Mouse (Mus musculus) Muller cell, postnatal 12 days (primary cell): ENCODE measurements around the gene Slc41a2.

Source experiments
- DNase-seq: peaks from one replicate; pipeline ENCODE4 v3.0.0-alpha.2; 2015; ENCODE audit errors: inconsistent ontology term

Gene Slc41a2

DNA sequence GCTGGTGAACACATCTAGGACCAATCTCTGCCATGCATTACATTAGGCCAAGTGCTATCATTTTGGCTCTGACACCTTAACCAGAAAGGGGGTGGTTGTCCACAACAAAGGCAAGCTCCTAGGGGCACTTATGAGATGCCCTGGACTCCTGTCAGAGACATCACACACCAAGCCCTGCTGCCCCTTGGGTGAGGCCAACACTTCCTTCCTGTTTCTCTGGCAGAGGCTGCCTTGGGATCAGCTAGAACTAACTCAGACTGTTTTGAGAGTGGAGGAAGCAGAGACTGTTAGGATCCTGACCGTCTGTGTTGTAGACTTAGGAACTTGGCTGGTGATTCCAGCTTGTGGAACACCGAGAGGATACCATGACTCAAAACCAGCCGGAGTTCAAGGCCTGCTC, 103.7 kb downstream of the Slc41a2 start:
- no peak for DNase-seq

DNA sequence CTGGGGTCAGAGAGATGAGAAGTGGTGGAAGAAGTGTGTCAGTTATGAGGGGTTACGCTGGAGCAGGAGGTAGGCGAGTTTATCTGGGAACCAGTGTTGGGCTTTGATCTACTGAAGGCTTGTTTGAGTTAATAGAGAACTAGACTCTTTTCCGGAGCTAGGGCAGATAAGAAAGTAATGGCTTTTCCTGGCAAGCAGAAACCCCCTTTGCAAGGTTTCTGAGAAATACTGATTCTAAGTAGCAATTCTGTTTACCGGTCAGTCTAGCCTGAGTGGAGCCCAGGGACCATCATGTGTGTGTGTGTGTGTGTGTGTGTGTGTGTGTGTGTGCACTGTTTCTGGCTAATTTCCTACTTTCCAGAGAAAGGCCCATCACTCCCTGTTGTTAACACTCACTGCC, 109.1 kb downstream of the Slc41a2 start:
- no peak for DNase-seq

DNA sequence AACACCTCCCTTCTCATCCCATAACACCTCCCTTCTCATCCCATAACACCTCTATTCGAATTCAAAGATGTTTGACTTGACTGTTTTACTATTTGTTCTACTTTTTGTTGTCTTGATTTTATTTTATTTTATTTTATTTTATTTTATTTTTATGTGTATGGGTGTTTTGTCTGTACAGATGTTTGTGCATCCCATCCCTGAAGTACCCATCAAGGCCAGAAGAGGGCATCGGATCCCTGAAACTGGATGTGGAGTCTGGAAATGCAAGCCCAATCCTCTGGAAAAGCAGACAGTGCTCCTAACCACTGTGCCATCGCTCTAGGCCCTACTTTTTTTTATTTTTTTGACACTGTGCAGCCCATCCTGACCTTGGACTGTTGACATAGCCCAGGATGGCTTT, 112.7 kb downstream of the Slc41a2 start:
- DNase-seq = no peak

- no peak for DNase-seq
These were observed 116.8 kb downstream of the Slc41a2 start for GRCm38 (mm10) chr10:83220847-83221246.

GRCm38 (mm10) chr10:83220217-83220616, 117.5 kb downstream of the Slc41a2 start:
- no peak for DNase-seq

- DNase-seq = peak; percentile 37
These were observed 118.0 kb downstream of the Slc41a2 start for GRCm38 (mm10) chr10:83219729-83220128.

GRCm38 (mm10) chr10:83218778-83219177, 118.9 kb downstream of the Slc41a2 start:
- DNase-seq = no peak

- DNase-seq = no peak
These were observed 120.4 kb downstream of the Slc41a2 start for GRCm38 (mm10) chr10:83217256-83217655.

GRCm38 (mm10) chr10:83215559-83215958, 122.1 kb downstream of the Slc41a2 start:
- no peak for DNase-seq

DNA sequence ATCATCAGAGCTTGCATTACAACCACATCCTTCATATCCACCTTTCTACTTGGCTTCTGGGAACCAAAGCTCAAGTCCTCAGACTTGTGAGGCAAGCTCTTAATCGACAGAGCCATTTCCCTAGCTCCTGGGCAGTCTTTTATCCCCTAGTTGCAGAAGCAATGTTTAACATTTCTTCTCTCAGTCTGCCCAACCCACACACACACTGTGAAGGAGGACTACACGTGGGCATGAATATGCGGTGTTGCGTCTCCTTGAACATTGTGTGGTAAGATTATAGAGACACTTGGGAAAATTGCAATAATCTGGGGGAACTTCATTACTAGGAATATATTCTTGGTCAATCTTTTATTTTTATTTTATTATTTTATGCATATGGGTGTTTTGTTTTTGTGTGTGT, 125.1 kb downstream of the Slc41a2 start:
- no peak for DNase-seq

- DNase-seq = peak; percentile 89
These were observed 126.6 kb downstream of the Slc41a2 start for GRCm38 (mm10) chr10:83210968-83211583.

GRCm38 (mm10) chr10:83210122-83210521, 127.6 kb downstream of the Slc41a2 start:
- DNase-seq = no peak

GRCm38 (mm10) chr10:83209388-83209787, 128.3 kb downstream of the Slc41a2 start:
- no peak for DNase-seq

DNA sequence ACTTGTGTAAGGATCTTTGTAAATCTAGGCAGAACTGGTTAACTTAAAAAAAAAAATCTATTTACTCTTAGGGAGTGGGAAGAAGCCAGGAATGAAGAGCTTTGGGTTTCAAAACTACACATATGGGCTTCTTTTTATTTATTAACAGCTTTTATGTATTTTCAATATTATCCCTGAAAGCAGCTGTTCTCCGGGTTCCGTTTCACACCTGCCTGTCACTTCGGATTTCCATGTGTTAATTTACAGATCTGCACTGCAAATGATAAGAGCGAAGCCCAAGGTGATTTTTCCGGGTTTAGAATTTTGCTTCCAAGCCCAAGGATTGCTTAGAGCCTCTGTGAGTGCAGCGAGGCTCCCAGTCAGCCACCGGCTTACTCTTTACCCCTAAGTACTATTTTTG, 129.2 kb downstream of the Slc41a2 start:
- DNase-seq = no peak

DNA sequence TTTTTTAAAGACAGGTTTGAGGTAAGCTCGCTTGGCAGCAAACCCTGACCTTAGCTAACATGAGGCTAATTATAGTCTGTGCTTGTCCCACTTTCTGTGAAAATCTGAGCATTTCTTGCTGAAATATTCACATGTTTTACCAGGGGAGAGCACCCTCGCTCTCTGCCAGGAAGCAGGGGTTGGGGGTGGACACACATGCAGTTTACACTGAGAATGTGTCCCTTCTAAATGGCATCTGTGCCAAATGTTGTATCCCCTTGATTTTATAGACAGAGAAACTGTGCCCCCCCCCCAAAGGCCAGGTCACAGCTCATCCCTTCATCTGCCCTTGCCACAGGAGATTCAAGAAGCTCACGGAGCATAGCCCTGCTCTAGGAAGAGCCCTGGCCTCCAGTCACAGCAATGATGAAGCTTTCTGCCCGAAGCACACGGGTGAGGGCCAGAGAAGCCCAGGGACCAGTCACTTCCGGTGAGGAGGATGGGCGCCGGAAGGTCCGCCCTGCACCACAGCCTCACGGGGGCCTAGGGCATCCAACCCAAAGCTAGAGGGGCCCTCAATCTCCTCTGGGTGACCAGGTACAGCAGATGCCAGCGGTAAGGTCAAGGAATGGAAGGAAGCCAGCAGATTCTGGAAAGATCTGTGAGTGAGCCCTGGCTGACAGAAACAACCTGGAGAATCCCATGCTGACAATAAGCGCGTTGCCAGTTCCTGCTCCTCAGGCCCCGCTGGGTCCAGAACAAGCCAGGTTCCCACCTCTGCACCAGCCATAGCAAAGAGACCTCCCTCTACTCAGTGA, 134.6 kb downstream of the Slc41a2 start:
- DNase-seq = no peak

DNA sequence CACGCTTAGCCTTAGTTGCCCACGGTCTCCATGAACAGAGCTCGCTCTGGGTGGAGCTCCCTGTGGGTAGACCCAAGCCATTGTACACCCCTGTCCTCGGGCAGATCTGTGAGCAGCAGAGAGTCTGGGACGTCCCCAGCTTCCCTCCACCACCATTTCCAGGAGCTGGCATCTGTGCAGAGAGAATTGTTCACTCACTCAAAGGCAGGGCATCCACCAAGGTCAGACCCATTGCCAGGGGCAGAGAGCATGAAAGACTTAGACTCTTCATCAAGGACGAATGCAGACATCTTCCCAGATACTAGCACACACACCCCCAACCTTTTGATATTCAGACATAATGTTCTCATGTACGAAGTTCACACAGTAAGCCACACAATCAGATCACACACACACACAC, 136.2 kb downstream of the Slc41a2 start:
- DNase-seq = no peak

- peak; percentile 51 for DNase-seq
These were observed 138.4 kb downstream of the Slc41a2 start for GRCm38 (mm10) chr10:83199290-83199689.

DNA sequence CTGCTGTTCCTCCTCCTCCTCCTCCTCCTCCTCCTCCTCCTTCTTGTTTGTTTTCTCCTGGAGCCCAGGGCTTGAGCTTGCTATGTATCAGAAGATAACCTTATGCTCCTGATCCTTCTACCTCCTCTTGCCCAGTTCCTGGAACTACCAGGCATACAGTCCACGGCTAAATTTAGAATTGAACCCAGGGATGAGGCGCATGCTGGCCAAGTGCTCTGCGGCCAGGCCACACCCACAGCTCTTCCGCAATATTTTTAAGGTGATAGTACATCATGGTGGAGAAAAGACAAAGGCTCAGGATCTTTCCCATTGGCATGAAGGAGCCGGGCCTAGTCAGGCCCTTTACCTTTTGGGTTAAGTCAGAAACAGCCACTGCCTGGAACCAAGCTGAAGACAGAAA, 139.0 kb downstream of the Slc41a2 start:
- DNase-seq = no peak

DNA sequence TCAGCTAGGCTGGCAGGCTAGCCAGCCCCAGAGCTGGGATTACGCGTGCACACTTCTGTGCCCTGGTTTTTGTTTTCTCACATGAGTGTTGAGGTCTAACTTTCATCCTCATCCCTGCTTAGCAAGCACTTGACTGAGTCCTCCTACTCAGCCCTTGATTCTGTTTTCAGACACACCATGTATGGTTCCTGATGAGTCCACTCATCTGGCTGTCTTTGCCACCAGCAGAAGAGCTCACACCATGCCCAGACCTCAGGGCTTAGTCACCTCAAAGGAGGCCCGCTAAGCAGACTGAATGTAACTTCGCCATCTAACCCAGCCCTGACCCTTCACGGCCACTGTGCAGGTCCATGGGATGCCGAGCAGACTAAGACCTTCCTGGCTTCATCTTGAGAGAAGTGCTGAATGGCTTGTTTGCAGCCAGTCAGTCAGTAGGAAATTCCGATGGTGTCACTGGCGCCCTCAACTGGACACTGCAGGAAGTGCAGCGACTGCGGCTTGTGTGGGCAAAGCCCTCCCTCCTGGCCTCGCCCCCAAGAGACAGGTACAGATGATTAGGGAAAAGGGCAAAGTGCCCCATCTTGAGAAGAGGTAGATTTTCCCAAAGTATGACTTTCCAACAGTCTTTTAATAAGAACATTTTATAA, 139.9 kb downstream of the Slc41a2 start:
- no peak for DNase-seq

- DNase-seq = no peak
These were observed 145.7 kb downstream of the Slc41a2 start for GRCm38 (mm10) chr10:83191982-83192381.

DNA sequence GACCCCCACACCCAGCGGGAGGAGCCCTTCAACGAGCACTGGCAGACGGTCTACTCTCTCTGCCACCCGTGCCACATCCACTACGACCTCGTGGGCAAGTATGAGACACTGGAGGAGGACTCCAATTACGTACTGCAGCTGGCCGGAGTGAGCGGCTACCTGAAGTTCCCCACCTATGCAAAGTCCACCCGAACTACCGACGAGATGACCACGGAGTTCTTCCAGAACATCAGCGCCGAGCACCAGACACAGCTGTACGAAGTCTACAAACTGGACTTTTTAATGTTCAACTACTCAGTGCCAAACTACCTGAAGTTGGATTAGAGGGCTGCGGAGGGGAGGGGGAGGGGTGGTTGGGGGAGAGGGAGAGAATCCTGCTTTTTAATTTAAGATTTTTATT, 146.2 kb downstream of the Slc41a2 start:
- DNase-seq = no peak

GRCm38 (mm10) chr10:83189071-83189470, 148.6 kb downstream of the Slc41a2 start:
- no peak for DNase-seq

GRCm38 (mm10) chr10:83186984-83187383, 150.7 kb downstream of the Slc41a2 start:
- no peak for DNase-seq
